Mouse (Mus musculus) lung, postnatal 0 days (tissue): Measurements from ENCODE around the gene Arhgap18. TPM values are rescaled to one million over a fixed set of nuclear protein-coding genes. Genes with fewer than 3 reads are reported as not detected.

ENCODE experiments used
- ATAC-seq: fragments of 200-750 bp; cut with Nextera tagmentation; 2 replicates; pipeline ENCODE4 v1.8.0; 2017; ENCODE audit warnings: moderate library complexity
- DNase-seq: peaks from one replicate; pipeline ENCODE4 v3.0.0-alpha.2; 2016; ENCODE audit warnings: low spot score
- H3K27ac ChIP-seq: fragments of 300-500 bp; sonication (generic); 2 replicates; pipeline ENCODE4 v1.5.1; 2014; ENCODE audit warnings: antibody characterized with exemption, mild to moderate bottlenecking, low read length, mixed read lengths
- H3K27me3 ChIP-seq: fragments of 300-500 bp; sonication (generic); replicated peaks from 2 replicates; pipeline ENCODE4 v1.6.1; 2014; ENCODE audit warnings: low read length, mixed read lengths; ENCODE audit not compliant: insufficient read depth
- H3K36me3 ChIP-seq: fragments of 300-500 bp; sonication (generic); 2 replicates; pipeline ENCODE4 v1.6.1; 2014; ENCODE audit warnings: low read length, mixed read lengths; ENCODE audit not compliant: insufficient read depth
- H3K4me1 ChIP-seq: fragments of 300-500 bp; sonication (generic); 2 replicates; pipeline ENCODE4 v1.6.1; 2014; ENCODE audit warnings: antibody characterized with exemption, low read depth, low read length, mixed read lengths; ENCODE audit not compliant: insufficient read depth
- H3K4me2 ChIP-seq: fragments of 300-500 bp; sonication (generic); replicated peaks from 2 replicates; pipeline ENCODE4 v1.6.1; 2014; ENCODE audit warnings: low read depth, mild to moderate bottlenecking, low read length, moderate library complexity, mixed read lengths
- H3K4me3 ChIP-seq: fragments of 300-500 bp; sonication (generic); 2 replicates; pipeline ENCODE4 v1.5.1; 2014; ENCODE audit warnings: low read depth, low read length
- H3K9ac ChIP-seq: fragments of 300-500 bp; sonication (generic); replicated peaks from 2 replicates; pipeline ENCODE4 v1.6.1; 2014; ENCODE audit warnings: low read depth, mild to moderate bottlenecking
- H3K9me3 ChIP-seq: fragments of 300-500 bp; sonication (generic); 2 replicates; pipeline ENCODE4 v1.6.1; 2016; ENCODE audit warnings: low read length, mixed read lengths
- CTCF ChIP-seq: IDR thresholded peaks from 2 replicates; pipeline ENCODE4 v1.5.1; 2016; ENCODE audit warnings: antibody characterized with exemption, mild to moderate bottlenecking
- EP300 ChIP-seq: IDR thresholded peaks from 2 replicates; pipeline ENCODE4 v1.6.1; 2016; ENCODE audit warnings: antibody characterized with exemption, mild to moderate bottlenecking, control low read depth
- WGBS: fragments of 180-500 bp; shearing (Covaris S2); extraction: QIAGEN DNeasy Blood & Tissue Kit; methylation state at CpG from one replicate; pipeline ENCODE4 v1.1.7; 2014; 5-methylcytosine and 5-hydroxymethylcytosine counted together
- polyA plus RNA-seq: library from polyadenylated mRNA; unstranded; fragments of >200 nt; fragmentation: Nextera tagmentation; extraction: Ambion mirVana; gene quantifications from 2 replicates; pipeline ENCODE4 v1.2.1, GENCODE M21; 2015

Arhgap18 gene
- polyA plus RNA-seq, 1 experiment from 2014 or later = 28.6 TPM

DNA sequence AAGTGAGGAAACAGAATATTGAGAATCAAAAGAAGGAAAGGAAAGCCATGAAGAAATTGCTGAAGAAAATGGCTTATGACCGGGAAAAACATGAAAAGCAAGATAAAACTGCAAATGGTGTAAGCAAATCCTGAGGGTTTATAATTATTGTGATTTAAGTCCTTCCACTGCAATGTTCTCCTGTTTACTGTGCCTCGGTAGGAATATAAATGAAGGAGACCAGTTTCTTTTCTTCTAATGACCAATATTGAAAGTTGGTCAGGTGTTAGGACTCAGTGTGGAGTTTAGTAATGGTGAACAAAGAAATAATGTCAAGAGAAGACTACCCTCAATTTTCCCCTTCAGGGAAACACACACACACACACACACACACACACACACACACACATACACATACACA, 136.5 kb downstream of the Arhgap18 start:
- Histone ChIP-seq H3K4me2 (no peak overlapping the region), H3K9me3 (no peaks in the 10 kb centered on the region), H3K36me3 (0 out of 2 replicates have a peak, but pooled peaks cover 3% of the 10 kb centered on the region), H3K4me1 (no peaks in the 10 kb centered on the region), H3K9ac (no peak overlapping the region), H3K27ac (no peak overlapping the region), H3K4me3 (no peak overlapping the region), H3K27me3 (no peaks in the 10 kb centered on the region)
- TF ChIP-seq CTCF (no peak), EP300 (no peak)
- WGBS = 70% methylated on average over 2 of the region's 2 CpGs
- no peak for ATAC-seq
- DNase-seq = no peak

DNA sequence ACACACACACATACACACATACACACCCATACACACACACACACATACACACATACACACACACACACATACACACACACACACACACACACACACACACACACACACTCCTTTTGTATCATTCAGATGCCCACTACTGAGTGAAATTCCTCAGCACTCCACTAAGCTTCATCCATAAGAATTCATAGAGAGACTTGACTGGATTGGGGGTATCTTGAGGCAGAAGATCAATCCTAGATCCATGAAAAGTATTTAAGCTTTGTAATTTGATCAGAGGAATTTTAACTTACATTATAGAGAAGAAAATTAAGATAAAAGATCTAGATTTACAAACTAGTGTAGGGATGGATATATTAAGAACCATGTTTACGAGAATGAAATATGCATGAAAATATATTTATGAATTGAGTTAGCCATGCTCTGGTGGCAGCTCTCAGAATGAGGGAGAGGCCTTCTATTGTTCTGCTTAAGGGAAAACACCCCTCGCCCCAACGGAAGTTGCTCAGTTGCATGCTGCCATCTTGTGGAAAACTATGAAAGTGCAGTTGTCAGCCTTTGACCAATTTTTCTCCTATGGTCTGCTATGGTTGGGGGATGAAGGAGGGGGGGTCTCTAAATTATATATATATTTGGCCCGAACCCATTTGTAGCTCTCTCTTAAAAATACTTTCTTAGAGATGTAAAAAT, 137.2 kb downstream of the Arhgap18 start:
- no peak overlapping the region for H3K4me2 ChIP-seq
- ATAC-seq = peak; percentile 35; the same call in 1 of the 2 replicates
- DNase-seq = peak; percentile 85
- 0 out of 2 replicates have a peak, but pooled peaks cover 3% of the 10 kb centered on the region for H3K36me3 ChIP-seq
- no peaks in the 10 kb centered on the region for H3K9me3 ChIP-seq
- H3K4me3 ChIP-seq = no peak overlapping the region
- H3K4me1 ChIP-seq = no peaks in the 10 kb centered on the region
- 2% methylated on average over 4 of the region's 4 CpGs for WGBS
- no peaks in the 10 kb centered on the region for H3K27me3 ChIP-seq
- no peak overlapping the region for H3K9ac ChIP-seq
- H3K27ac ChIP-seq = no peak overlapping the region
- TF ChIP-seq CTCF = peak; percentile 89
- no peak for TF ChIP-seq EP300

DNA sequence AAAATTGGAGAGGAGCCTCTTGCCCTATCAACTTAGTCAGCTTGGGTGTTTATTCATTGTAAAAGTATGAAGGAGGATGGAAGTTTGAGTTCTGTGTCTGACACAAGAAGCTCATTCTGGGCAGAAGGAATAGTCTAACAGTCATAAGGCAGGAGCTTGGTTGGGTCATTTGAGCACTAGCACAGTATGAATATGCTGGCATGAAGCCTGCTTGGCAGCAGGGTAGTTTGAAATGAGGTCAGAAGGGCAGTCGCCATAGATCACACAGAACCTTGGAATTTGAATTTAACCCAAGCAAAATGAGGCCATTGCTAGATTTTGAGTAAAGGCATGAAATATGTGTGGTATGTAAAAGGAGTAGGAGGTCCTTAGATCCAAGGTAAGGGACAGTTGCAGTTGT, 139.9 kb downstream of the Arhgap18 start:
- no peaks in the 10 kb centered on the region for H3K9me3 ChIP-seq
- H3K4me3 ChIP-seq = no peak overlapping the region
- no peak for DNase-seq
- no peaks in the 10 kb centered on the region for H3K4me1 ChIP-seq
- no peak overlapping the region for H3K27ac ChIP-seq
- no peak overlapping the region for H3K9ac ChIP-seq
- 72% methylated on average over 1 of the region's 1 CpGs for WGBS
- H3K36me3 ChIP-seq = no peaks in the 10 kb centered on the region
- no peak for TF ChIP-seq CTCF
- no peak for TF ChIP-seq EP300
- H3K4me2 ChIP-seq = no peak overlapping the region
- no peaks in the 10 kb centered on the region for H3K27me3 ChIP-seq
- ATAC-seq = no peak

DNA sequence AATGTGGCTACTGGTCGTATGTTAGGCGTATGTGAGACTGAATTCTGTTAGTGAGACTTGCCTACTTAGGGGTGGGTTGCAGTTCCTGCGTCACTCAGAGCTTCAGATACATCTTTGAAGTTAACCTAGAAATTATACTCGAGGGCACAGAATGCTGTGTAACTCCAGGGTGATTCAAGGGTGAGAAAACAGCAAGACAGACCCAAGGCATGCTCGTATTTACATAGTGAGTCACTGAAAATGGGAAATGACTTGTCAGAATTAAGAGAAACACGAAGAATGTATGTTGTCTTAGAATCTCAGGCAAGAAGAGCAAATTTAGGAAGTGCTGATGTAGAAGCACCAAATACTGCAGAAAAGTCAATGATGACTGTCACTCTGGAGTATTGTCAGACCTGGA, 142.5 kb downstream of the Arhgap18 start:
- H3K4me1 ChIP-seq = no peaks in the 10 kb centered on the region
- no peaks in the 10 kb centered on the region for H3K9me3 ChIP-seq
- H3K36me3 ChIP-seq = no peaks in the 10 kb centered on the region
- H3K27ac ChIP-seq = no peak overlapping the region
- no peaks in the 10 kb centered on the region for H3K27me3 ChIP-seq
- H3K4me3 ChIP-seq = no peak overlapping the region
- 50% methylated on average over 6 of the region's 6 CpGs for WGBS
- no peak overlapping the region for H3K4me2 ChIP-seq
- no peak overlapping the region for H3K9ac ChIP-seq
- no peak for DNase-seq
- TF ChIP-seq CTCF (no peak), EP300 (no peak)
- ATAC-seq = no peak

DNA sequence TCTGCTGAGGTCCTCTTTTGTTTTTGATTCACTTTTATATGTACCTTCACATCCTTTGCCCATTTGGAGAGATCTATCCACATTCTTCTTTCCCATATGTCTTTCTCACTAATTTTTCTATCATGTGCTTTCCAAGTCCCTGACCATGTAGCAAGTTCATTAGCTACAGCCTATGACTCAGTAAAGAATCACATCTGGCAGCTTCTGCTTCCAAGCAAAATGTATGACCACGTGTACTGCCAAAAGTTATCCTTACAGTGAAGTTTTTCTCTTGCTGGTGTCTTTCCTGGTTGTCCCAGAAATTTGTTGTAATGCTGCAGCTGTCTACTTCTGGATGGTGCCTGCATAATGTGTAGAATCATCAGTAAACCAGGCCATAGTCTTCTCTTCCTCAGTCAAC, 147.2 kb downstream of the Arhgap18 start:
- TF ChIP-seq EP300 (no peak), CTCF (no peak)
- Histone ChIP-seq H3K9me3 (no peaks in the 10 kb centered on the region), H3K4me3 (no peak overlapping the region), H3K36me3 (no peaks in the 10 kb centered on the region), H3K27ac (no peak overlapping the region), H3K4me1 (no peaks in the 10 kb centered on the region), H3K4me2 (no peak overlapping the region), H3K9ac (no peak overlapping the region), H3K27me3 (no peaks in the 10 kb centered on the region)
- ATAC-seq = no peak
- no peak for DNase-seq
- 64% methylated on average over 1 of the region's 1 CpGs for WGBS

DNA sequence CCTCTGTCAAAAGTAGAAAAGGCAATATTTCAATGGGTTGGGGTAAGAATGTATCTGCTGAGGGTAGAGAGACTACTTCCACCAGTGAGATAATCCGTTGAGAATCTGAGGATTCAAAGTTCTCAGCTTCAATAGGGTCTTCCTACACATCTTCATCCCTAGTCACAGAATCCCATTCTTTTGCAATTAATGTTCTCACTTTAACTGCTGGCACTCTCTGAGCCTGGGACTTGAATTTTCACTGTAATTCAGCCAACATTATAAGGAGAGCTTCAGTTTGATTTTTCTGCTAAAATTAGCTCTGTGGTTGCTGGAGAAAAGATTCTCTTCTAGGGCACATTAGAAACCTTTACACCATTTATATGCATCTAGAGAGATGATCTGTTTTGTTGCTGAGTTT, 150.6 kb downstream of the Arhgap18 start:
- Histone ChIP-seq H3K36me3 (no peaks in the 10 kb centered on the region), H3K9ac (no peak overlapping the region), H3K4me1 (no peaks in the 10 kb centered on the region), H3K9me3 (no peaks in the 10 kb centered on the region), H3K4me3 (no peak overlapping the region), H3K4me2 (no peak overlapping the region), H3K27me3 (no peaks in the 10 kb centered on the region), H3K27ac (no peak overlapping the region)
- DNase-seq (no peak), ATAC-seq (no peak)
- WGBS = 81% methylated on average over 1 of the region's 1 CpGs
- TF ChIP-seq CTCF (no peak), EP300 (no peak)

DNA sequence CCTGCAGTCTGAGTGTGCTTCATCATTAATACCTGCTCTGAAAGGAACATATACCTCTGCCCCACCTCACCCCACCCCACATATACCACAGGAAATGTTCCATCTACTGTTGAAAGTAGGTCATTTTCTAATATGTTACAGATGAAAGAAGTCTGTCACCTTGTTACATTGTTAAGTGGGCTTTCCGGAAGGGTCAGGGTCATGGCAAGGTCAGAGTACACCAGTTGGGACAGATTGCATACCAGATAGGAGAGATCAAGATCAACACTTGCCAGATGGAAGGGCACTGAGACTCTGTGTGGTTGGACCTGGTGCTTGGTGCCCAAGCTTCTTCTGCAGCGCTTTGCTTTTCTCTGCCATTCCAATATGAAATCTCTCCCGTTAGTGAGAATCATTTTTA, 158.0 kb downstream of the Arhgap18 start:
- no peak overlapping the region for H3K9ac ChIP-seq
- H3K36me3 ChIP-seq = peaks cover under 1% of the 10 kb centered on the region; the same call in 1 of the 2 replicates
- TF ChIP-seq EP300 (no peak), CTCF (no peak)
- no peaks in the 10 kb centered on the region for H3K4me1 ChIP-seq
- no peaks in the 10 kb centered on the region for H3K27me3 ChIP-seq
- no peak overlapping the region for H3K4me3 ChIP-seq
- 58% methylated on average over 3 of the region's 3 CpGs for WGBS
- H3K4me2 ChIP-seq = no peak overlapping the region
- H3K9me3 ChIP-seq = no peaks in the 10 kb centered on the region
- DNase-seq (no peak), ATAC-seq (no peak)
- H3K27ac ChIP-seq = no peak overlapping the region
